Mouse (Mus musculus) lung, postnatal 0 days (tissue): ENCODE data around the gene Rras. TPM values are rescaled to one million over a fixed set of nuclear protein-coding genes. Genes with fewer than 3 reads are reported as not detected.
A peak's percentile ranks its signal among the peaks of the same experiment; 100 is the strongest.

Experiments
- ATAC-seq: fragments of 200-750 bp; cut with Nextera tagmentation; 2 replicates; pipeline ENCODE4 v1.8.0; 2017; ENCODE audit warnings: moderate library complexity
- DNase-seq: peaks from one replicate; pipeline ENCODE4 v3.0.0-alpha.2; 2016; ENCODE audit warnings: low spot score
- H3K27ac ChIP-seq: fragments of 300-500 bp; sonication (generic); 2 replicates; pipeline ENCODE4 v1.5.1; 2014; ENCODE audit warnings: antibody characterized with exemption, mild to moderate bottlenecking, low read length, mixed read lengths
- H3K27me3 ChIP-seq: fragments of 300-500 bp; sonication (generic); replicated peaks from 2 replicates; pipeline ENCODE4 v1.6.1; 2014; ENCODE audit warnings: low read length, mixed read lengths; ENCODE audit not compliant: insufficient read depth
- H3K36me3 ChIP-seq: fragments of 300-500 bp; sonication (generic); 2 replicates; pipeline ENCODE4 v1.6.1; 2014; ENCODE audit warnings: low read length, mixed read lengths; ENCODE audit not compliant: insufficient read depth
- H3K4me1 ChIP-seq: fragments of 300-500 bp; sonication (generic); 2 replicates; pipeline ENCODE4 v1.6.1; 2014; ENCODE audit warnings: antibody characterized with exemption, low read depth, low read length, mixed read lengths; ENCODE audit not compliant: insufficient read depth
- H3K4me2 ChIP-seq: fragments of 300-500 bp; sonication (generic); replicated peaks from 2 replicates; pipeline ENCODE4 v1.6.1; 2014; ENCODE audit warnings: low read depth, mild to moderate bottlenecking, low read length, moderate library complexity, mixed read lengths
- H3K4me3 ChIP-seq: fragments of 300-500 bp; sonication (generic); 2 replicates; pipeline ENCODE4 v1.5.1; 2014; ENCODE audit warnings: low read depth, low read length
- H3K9ac ChIP-seq: fragments of 300-500 bp; sonication (generic); replicated peaks from 2 replicates; pipeline ENCODE4 v1.6.1; 2014; ENCODE audit warnings: low read depth, mild to moderate bottlenecking
- H3K9me3 ChIP-seq: fragments of 300-500 bp; sonication (generic); 2 replicates; pipeline ENCODE4 v1.6.1; 2016; ENCODE audit warnings: low read length, mixed read lengths
- CTCF ChIP-seq: IDR thresholded peaks from 2 replicates; pipeline ENCODE4 v1.5.1; 2016; ENCODE audit warnings: antibody characterized with exemption, mild to moderate bottlenecking
- EP300 ChIP-seq: IDR thresholded peaks from 2 replicates; pipeline ENCODE4 v1.6.1; 2016; ENCODE audit warnings: antibody characterized with exemption, mild to moderate bottlenecking, control low read depth
- WGBS: fragments of 180-500 bp; shearing (Covaris S2); extraction: QIAGEN DNeasy Blood & Tissue Kit; methylation state at CpG from one replicate; pipeline ENCODE4 v1.1.7; 2014; 5-methylcytosine and 5-hydroxymethylcytosine counted together
- polyA plus RNA-seq: library from polyadenylated mRNA; unstranded; fragments of >200 nt; fragmentation: Nextera tagmentation; extraction: Ambion mirVana; gene quantifications from 2 replicates; pipeline ENCODE4 v1.2.1, GENCODE M21; 2015

Rras gene
- polyA plus RNA-seq: 160 TPM in 2 replicates

DNA sequence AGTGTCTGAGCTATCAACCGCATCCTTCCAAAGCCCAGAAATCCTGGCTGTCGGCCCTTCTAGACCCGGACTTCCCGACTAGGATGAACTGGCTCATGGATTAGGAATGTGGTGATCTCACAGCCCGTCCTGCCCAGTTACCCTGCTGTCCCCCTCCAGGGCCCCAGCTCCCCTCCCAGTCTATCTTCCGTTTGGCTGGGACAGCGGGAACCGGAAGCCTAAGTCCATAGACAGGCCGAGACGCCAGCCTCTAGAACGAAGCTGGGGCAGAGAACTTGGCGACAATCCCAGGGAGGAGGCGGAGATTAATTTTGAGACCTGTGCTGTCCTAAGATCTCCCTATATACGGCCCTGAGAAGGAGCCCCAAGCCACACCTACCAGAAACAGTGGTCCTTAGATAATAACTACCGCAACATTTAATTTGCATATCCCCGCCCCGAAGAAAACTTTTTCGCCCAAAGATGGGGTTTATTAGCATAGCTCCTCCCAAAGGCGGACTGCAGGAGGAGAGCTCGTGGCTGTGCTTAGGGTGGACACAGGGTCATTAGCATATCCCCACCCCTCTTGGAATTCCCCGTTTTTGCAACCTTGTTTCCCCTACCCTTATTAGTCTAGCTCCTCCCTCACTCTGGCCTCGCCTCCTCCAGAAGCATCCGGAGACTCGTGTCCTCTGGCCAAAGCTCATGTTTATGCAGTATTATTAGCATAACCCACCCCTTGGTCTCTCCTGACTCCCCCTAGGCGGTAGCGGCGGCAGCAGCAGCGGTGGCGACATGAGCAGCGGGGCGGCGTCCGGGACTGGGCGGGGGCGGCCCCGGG lies at the start of gene Rras:
Gene Rras (plus strand): TSS at position 720 of the 820 bp plus-strand sequence.
- Histone ChIP-seq H3K4me2 (peak within 1 kb of the TSS; percentile 59), H3K9me3 (no peaks in the 10 kb centered on the region), H3K27ac (peak within 1 kb of the TSS; percentile 100), H3K27me3 (no peaks in the 10 kb centered on the region), H3K4me1 (0 out of 2 replicates have a peak, but pooled peaks cover 5% of the 10 kb centered on the region), H3K4me3 (peak within 1 kb of the TSS; percentile 75), H3K9ac (peak within 1 kb of the TSS; percentile 62), H3K36me3 (peaks cover 6% of the 10 kb centered on the region; the same call in 1 of the 2 replicates)
- TF ChIP-seq EP300 (peak; percentile 85), CTCF (peak; percentile 54)
- 2% methylated on average over 33 of the region's 36 CpGs for WGBS
- ATAC-seq (peak; percentile 89), DNase-seq (peak; percentile 100)

DNA sequence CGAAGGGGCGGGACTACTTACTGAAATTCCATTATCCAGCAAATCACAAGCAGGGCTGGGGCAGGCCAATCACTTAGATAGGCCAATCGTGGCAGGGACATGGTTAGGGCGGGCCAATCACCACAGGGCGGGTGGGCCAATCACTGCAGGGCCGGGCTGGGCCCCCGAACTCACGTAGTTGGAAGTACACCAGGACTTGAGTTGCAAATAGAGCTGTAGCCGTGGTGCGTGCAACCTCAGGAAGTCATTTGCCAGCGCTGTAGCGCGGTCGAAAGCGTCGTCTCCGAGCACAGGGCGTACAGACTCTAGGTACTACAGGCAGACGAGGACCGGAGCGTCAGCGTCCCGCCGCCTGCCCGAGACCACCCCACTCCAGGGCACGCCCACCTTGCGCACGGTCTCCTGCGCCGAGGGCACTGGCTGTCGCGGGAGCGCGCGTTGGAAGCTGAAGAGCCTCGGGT lies 47.5 kb upstream of the Rras start:
- H3K4me2 ChIP-seq: peak overlapping the region; percentile 89
- no peaks in the 10 kb centered on the region for H3K36me3 ChIP-seq
- ATAC-seq: peak; percentile 98
- H3K9me3 ChIP-seq: no peaks in the 10 kb centered on the region
- peak overlapping the region; percentile 41; the same call in 1 of the 2 replicates for H3K9ac ChIP-seq
- H3K4me3 ChIP-seq: peak overlapping the region; percentile 48
- DNase-seq: peak; percentile 95
- H3K27ac ChIP-seq: 0 out of 2 replicates have a peak overlapping the region, but pooled peaks have one; percentile 21
- no peaks in the 10 kb centered on the region for H3K27me3 ChIP-seq
- 1% methylated on average over 36 of the region's 36 CpGs for WGBS
- no peaks in the 10 kb centered on the region for H3K4me1 ChIP-seq
- TF ChIP-seq EP300 (no peak), CTCF (no peak)

DNA sequence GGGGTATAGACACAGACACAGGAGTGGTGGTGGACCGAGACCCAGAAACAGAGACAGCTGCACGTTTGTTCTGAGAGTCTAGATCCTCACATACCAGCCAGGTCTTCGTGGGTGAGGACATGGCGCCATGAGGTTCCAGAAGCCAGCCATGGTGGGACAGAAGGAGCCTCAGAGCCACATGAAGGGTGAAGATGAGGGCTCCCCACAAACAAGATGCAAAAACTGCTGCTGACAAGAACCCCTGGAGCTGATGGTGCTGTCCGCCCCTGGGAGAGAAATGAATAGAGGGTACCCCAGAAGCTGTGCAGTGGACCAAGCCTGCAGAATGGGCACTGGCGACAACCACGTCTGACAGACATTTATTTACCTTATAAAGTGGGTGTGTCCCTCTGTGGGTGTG lies 46.6 kb upstream of the Rras start:
- Histone ChIP-seq H3K27me3 (no peaks in the 10 kb centered on the region), H3K4me1 (no peaks in the 10 kb centered on the region), H3K27ac (no peak overlapping the region), H3K4me3 (no peak overlapping the region), H3K9me3 (no peaks in the 10 kb centered on the region), H3K36me3 (no peaks in the 10 kb centered on the region), H3K9ac (no peak overlapping the region), H3K4me2 (no peak overlapping the region)
- ATAC-seq (no peak), DNase-seq (no peak)
- 54% methylated on average over 7 of the region's 7 CpGs for WGBS
- no peak for TF ChIP-seq EP300
- no peak for TF ChIP-seq CTCF

DNA sequence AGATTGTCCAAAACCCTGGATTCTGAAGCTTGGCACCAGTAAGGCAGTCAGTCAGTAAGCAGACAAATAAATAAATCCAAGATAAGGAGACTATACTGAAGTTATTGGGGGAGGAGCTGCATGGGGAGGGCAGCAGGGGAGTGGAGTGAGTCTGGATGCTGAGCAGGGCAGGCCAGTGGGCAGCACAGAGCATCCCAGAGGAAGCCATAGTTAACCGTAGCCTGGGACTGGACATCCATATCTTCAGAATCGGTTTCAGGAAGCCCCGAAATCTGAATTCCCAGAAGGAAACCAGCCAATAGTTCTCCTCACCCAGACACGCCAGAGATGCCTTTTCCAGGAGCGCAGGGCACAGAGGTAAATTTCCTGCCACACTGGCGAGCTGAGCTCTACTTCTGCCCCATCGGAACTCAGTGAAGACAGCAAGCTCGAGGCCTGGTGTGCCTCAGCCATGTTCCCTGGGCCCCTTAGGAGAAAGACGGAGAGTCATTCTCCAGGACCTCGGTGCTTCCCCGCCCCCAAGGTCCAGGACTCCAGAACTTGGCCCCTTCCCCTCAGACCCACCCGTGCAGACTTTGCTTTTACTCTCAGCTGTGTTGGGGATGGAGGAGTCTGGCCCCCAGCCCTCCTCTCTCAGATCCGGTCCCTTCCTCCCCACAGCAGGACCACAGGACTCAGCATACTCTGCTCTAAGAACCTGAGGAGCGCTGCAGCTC lies 44.2 kb upstream of the Rras start:
- Histone ChIP-seq H3K27ac (no peak overlapping the region), H3K4me2 (peak overlapping the region; percentile 57; the same call in 1 of the 2 replicates), H3K4me3 (no peak overlapping the region), H3K27me3 (no peaks in the 10 kb centered on the region), H3K36me3 (peaks cover 4% of the 10 kb centered on the region), H3K9me3 (no peaks in the 10 kb centered on the region), H3K9ac (no peak overlapping the region), H3K4me1 (no peaks in the 10 kb centered on the region)
- WGBS: 38% methylated on average over 14 of the region's 14 CpGs
- TF ChIP-seq EP300 (no peak), CTCF (no peak)
- ATAC-seq (no peak), DNase-seq (no peak)

DNA sequence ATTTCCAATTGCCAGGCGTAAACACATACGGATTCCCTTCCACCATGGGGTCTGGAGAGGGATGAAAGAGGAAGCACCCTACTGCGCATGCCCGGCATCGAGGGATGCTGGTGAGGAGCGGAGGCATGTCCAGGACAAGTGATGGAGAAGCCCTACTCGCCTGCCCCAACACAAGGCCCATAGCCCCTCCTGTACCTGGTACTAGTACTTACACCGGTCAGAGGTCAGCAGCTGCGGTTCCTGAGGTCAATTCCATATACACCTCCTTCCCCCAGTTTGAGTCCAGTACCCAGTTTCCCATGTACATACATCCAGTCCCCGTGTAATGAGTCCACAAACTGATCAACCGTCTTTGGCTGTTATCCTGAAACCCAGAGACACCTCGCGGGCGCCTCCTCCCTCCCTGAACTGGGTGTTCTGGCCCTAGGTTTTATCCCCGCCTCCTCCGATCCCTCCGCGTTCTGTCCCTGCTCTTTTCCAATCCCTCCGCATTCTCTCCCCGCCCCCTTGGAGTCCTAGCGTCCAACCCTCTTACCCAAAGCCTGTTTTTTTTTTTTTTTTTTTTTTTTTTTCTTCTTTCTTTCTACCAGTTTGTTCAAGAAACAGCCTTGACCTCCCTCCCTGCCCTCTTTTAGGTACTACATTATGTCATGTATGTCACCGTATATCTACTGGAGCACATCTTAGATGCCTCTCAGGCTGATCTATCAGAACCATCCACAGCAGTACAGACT lies 43.2 kb upstream of the Rras start, which contains the start of gene Cpt1c:
Gene Cpt1c (minus strand): TSS at position 469 of the 734 bp plus-strand sequence.
- Histone ChIP-seq H3K4me3 (peak within 1 kb of the TSS; percentile 30), H3K4me1 (no peaks in the 10 kb centered on the region), H3K27me3 (no peaks in the 10 kb centered on the region), H3K27ac (0 out of 2 replicates have a peak within 1 kb of the TSS, but pooled peaks have one; percentile 26), H3K9me3 (no peaks in the 10 kb centered on the region), H3K9ac (no peak within 1 kb of the TSS), H3K4me2 (peak within 1 kb of the TSS; percentile 57), H3K36me3 (peaks cover 6% of the 10 kb centered on the region)
- peak; percentile 88 for DNase-seq
- peak; percentile 30 for ATAC-seq
- WGBS: 4% methylated on average over 20 of the region's 22 CpGs
- TF ChIP-seq EP300 (no peak), CTCF (0 out of 2 replicates have a peak, but pooled peaks have one; percentile 13)
